Mouse (Mus musculus) intestine, embryonic 15.5 days (tissue): ENCODE measurements at regions not wholly inside any gene's neighbourhood (a gene's known extent, or its start where the extent isn't known, plus 50 kb on each side); places are given as distances from the start of the nearest gene placed in this dataset.

Experiments
- ATAC-seq: fragments of 200-750 bp; cut with Nextera tagmentation; 2 replicates; pipeline ENCODE4 v1.8.0; 2017; ENCODE audit warnings: moderate TSS enrichment, moderate library complexity
- H3K27ac ChIP-seq: fragments of 300-500 bp; sonication (generic); 2 replicates; pipeline ENCODE4 v1.5.1; 2015; ENCODE audit warnings: mild to moderate bottlenecking, inconsistent platforms
- H3K27me3 ChIP-seq: fragments of 300-500 bp; sonication (generic); replicated peaks from 2 replicates; pipeline ENCODE4 v1.6.1; 2015; ENCODE audit warnings: inconsistent platforms
- H3K36me3 ChIP-seq: fragments of 300-500 bp; sonication (generic); 2 replicates; pipeline ENCODE4 v1.6.1; 2015; ENCODE audit warnings: inconsistent platforms
- H3K4me1 ChIP-seq: fragments of 300-500 bp; sonication (generic); replicated peaks from 2 replicates; pipeline ENCODE4 v1.6.1; 2015; ENCODE audit warnings: inconsistent platforms
- H3K4me2 ChIP-seq: fragments of 300-500 bp; sonication (generic); replicated peaks from 2 replicates; pipeline ENCODE4 v1.6.1; 2015; ENCODE audit warnings: mild to moderate bottlenecking, inconsistent platforms
- H3K4me3 ChIP-seq: fragments of 300-500 bp; sonication (generic); replicated peaks from 2 replicates; pipeline ENCODE4 v1.5.1; 2015; ENCODE audit warnings: inconsistent platforms
- H3K9ac ChIP-seq: fragments of 300-500 bp; sonication (generic); 2 replicates; pipeline ENCODE4 v1.6.1; 2015; ENCODE audit warnings: inconsistent platforms
- H3K9me3 ChIP-seq: fragments of 300-500 bp; sonication (generic); 2 replicates; pipeline ENCODE4 v1.6.1; 2016; ENCODE audit warnings: inconsistent platforms
- WGBS: fragments of 180-500 bp; shearing (Covaris S2); methylation state at CpG from one replicate; pipeline ENCODE4 v1.1.7; 2015; 5-methylcytosine and 5-hydroxymethylcytosine counted together

DNA sequence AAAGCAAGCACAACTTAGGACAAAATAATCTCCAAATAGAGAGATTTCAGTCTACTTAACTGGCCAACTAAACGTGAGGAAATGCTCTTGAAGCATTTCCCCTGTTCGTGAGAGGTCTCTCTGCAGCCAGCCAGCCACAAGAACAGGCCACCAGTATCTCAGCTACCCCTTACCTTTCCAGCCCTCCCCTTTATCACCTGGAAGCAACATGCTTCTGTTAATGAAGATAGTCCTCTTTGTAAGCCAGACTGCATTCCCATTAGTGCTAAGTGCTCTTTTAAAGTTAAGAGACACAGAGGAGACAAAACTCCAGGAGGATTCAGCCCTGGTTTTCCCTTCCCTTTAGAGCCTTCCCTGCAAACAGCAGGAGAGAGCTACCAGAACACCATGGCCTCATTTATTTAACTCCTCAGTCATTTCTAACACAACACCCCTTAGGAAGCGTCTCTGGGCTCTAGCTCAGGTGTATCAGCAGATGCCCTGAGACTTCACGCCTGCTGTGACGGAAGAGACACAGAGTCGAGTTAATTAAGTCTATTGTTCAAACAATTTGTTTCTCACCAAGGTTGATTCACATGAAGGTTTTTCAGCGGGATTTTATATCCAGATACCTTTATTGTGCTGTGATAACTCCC is 157.8 kb upstream of the Nabp1 start:
- H3K9me3 ChIP-seq = no peaks in the 10 kb centered on the region
- H3K4me2 ChIP-seq = no peak overlapping the region
- H3K27me3 ChIP-seq = no peaks in the 10 kb centered on the region
- H3K27ac ChIP-seq = no peak overlapping the region
- WGBS = 46% methylated on average over 7 of the region's 7 CpGs
- ATAC-seq = no peak
- no peak overlapping the region for H3K4me3 ChIP-seq
- H3K36me3 ChIP-seq = no peaks in the 10 kb centered on the region
- no peak overlapping the region for H3K9ac ChIP-seq
- H3K4me1 ChIP-seq = no peaks in the 10 kb centered on the region

DNA sequence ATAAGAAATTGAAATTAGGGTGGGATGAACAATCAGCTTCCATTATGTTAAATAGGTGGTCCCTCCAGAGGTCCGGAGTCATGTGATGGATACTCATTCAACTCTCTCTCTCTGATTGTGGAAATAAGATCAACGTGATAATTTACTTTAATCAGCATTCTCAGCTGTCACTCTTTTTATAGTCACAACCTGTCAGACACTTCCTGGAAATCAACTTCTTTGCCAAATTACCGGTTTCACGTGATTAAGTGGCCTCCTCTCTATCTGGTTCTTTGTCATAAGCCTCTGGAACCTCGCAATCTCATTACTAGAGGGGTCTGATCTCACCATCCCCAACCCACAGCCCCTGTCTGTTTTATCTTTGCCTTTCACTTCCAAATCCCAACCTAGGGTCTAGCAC is 155.6 kb upstream of the Nabp1 start:
- H3K4me1 ChIP-seq = no peaks in the 10 kb centered on the region
- H3K9ac ChIP-seq = no peak overlapping the region
- no peak overlapping the region for H3K4me3 ChIP-seq
- H3K27me3 ChIP-seq = no peaks in the 10 kb centered on the region
- H3K4me2 ChIP-seq = no peak overlapping the region
- ATAC-seq = no peak
- H3K27ac ChIP-seq = no peak overlapping the region
- no peaks in the 10 kb centered on the region for H3K9me3 ChIP-seq
- 74% methylated on average over 5 of the region's 5 CpGs for WGBS
- no peaks in the 10 kb centered on the region for H3K36me3 ChIP-seq

DNA sequence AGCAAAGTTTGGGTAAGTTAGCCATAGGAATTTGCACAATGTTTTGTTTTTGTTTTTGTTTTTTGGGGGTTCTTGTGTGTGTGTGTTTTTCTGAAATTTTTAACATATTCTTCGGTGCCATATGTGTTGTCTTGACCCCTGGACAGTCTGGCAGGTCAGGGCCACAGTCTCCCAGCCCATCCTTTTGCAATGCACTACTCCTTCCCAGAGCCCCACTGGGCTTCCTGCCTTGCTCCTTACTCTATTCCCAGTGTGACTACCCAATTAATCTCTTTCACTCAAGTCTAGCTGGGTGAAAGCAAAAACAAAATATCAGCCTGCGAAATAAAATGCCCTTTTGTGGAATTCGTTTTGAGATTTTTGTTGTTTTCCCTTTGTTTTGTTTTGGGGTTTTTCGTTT is 154.6 kb upstream of the Nabp1 start:
- no peaks in the 10 kb centered on the region for H3K4me1 ChIP-seq
- ATAC-seq = no peak
- H3K36me3 ChIP-seq = no peaks in the 10 kb centered on the region
- H3K4me2 ChIP-seq = no peak overlapping the region
- 83% methylated on average over 4 of the region's 4 CpGs for WGBS
- no peak overlapping the region for H3K9ac ChIP-seq
- H3K4me3 ChIP-seq = no peak overlapping the region
- H3K27ac ChIP-seq = no peak overlapping the region
- no peaks in the 10 kb centered on the region for H3K9me3 ChIP-seq
- H3K27me3 ChIP-seq = no peaks in the 10 kb centered on the region

DNA sequence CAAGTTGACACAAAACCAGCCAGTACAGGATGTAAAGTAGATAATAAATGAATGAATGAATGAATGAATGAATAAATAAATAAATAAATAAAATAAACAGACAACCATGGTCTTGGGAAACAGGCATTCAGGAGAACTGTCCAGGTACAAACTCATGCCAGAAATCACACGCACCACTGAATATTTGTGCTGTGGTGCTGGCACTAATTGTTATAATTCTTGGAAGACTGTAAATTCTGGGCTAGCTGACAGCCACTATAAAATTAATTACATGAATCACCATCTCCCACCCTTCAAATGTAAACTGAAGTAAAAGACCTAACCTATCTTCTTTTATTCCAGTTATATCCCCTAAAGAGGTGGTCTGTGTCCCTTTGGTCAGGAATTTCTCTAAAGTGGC is 151.6 kb upstream of the Nabp1 start:
- no peaks in the 10 kb centered on the region for H3K36me3 ChIP-seq
- H3K27me3 ChIP-seq = no peaks in the 10 kb centered on the region
- no peak for ATAC-seq
- no peak overlapping the region for H3K4me2 ChIP-seq
- no peak overlapping the region for H3K4me3 ChIP-seq
- WGBS = 95% methylated on average over 1 of the region's 1 CpGs
- H3K9me3 ChIP-seq = no peaks in the 10 kb centered on the region
- no peak overlapping the region for H3K9ac ChIP-seq
- no peaks in the 10 kb centered on the region for H3K4me1 ChIP-seq
- no peak overlapping the region for H3K27ac ChIP-seq

DNA sequence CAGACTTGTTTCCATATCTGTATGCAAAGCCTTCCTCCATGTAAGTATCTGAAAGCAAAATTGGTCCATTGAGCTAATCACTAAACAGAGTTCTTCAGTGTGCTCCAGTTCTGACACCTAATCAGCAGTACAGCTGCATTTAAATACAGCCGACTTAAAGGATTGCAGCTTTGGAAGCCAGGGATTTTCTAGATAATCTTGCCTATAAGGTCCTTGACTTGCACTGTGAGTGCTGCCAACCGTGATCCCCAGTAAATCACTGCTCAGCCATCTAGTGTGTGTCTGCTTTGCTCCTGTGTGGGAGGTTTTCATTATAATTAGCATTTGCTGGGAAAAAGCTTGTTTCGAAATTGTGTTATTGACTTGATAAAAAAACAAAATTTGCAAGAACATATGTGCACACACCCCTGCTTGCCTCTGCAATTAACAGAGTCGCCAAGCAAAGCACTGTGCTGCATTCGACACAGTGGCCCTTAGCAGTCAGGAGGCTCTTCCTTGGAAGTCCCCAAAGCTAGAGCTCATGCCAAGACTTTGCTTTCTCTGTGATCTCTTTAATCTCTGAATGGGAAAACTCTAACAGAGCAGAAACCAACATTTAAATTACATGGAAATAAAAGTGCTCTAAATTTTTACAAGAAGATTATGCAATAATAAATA is 150.0 kb upstream of the Nabp1 start:
- Histone ChIP-seq H3K27me3 (no peaks in the 10 kb centered on the region), H3K36me3 (no peaks in the 10 kb centered on the region), H3K9ac (no peak overlapping the region), H3K9me3 (no peaks in the 10 kb centered on the region), H3K27ac (no peak overlapping the region), H3K4me1 (no peaks in the 10 kb centered on the region), H3K4me2 (no peak overlapping the region), H3K4me3 (no peak overlapping the region)
- WGBS = 80% methylated on average over 5 of the region's 5 CpGs
- no peak for ATAC-seq

DNA sequence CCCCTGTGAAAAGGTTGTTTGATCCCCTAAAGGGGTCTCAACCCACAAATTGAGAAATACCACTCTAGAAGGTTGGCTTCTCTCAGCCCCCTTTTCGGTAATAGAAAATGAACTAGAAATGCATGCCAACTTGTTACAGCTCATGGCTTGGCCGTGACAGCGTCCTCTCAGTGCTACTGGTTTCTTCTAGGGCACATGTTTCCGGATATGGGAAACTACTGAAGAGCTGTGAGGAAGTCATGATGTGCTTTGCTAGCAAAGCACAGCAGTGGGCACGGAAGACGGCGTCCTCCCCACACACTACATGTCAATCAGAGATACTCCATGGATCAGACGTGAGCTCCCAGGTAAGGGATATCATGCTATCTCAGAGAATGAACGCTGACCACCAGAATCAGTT is 148.1 kb upstream of the Nabp1 start:
- Histone ChIP-seq H3K4me3 (no peak overlapping the region), H3K36me3 (no peaks in the 10 kb centered on the region), H3K27me3 (no peaks in the 10 kb centered on the region), H3K4me2 (no peak overlapping the region), H3K27ac (no peak overlapping the region), H3K9me3 (no peaks in the 10 kb centered on the region), H3K9ac (no peak overlapping the region), H3K4me1 (no peaks in the 10 kb centered on the region)
- 87% methylated on average over 9 of the region's 9 CpGs for WGBS
- ATAC-seq = no peak

DNA sequence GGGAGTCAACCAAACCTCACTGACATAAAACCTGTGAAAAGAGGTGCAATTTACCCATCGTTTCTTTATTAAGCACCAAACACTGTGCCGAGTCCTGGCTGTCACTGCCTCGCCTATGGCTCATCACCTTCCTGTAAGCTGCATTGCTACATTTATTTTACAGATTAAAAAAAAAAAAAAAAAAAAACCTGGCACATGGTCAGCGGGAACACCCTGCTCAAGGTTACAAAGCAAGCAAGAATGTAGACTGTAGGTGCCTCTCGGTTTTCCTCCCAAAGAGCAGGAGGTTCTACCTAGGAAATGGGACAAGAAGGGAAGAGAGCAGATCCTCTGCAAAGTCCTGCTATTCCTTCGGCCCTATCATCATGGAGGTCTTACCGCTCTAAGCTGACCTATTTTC is 146.9 kb upstream of the Nabp1 start:
- Histone ChIP-seq H3K9ac (no peak overlapping the region), H3K9me3 (no peaks in the 10 kb centered on the region), H3K4me1 (no peaks in the 10 kb centered on the region), H3K4me2 (no peak overlapping the region), H3K4me3 (no peak overlapping the region), H3K36me3 (no peaks in the 10 kb centered on the region), H3K27me3 (no peaks in the 10 kb centered on the region), H3K27ac (no peak overlapping the region)
- ATAC-seq = no peak
- 92% methylated on average over 7 of the region's 7 CpGs for WGBS

DNA sequence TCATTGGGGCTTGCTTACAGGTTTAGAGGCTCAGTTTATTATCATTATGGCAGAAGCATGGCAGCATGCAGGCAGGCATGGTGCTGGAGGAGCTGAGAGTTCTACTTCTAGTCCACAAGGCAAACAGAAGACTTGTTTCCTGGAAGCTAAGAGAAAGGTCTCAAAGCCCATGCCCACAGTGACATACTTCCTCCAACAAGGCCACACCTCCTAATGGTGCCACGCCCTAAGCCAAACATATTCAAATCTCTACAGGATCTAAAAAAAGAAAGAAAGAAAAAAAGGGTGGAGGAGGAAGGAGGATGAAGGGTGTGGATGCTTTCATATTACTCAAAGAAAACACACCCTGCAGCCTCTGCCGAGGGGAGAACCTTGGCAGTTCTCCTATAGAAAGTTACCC is 146.3 kb upstream of the Nabp1 start:
- Histone ChIP-seq H3K4me1 (no peaks in the 10 kb centered on the region), H3K27me3 (no peaks in the 10 kb centered on the region), H3K9ac (no peak overlapping the region), H3K9me3 (no peaks in the 10 kb centered on the region), H3K4me2 (no peak overlapping the region), H3K27ac (no peak overlapping the region), H3K36me3 (no peaks in the 10 kb centered on the region), H3K4me3 (no peak overlapping the region)
- 0 out of 2 replicates have a peak, but pooled peaks have one; percentile 17 for ATAC-seq
- WGBS = 84% methylated on average over 2 of the region's 2 CpGs

DNA sequence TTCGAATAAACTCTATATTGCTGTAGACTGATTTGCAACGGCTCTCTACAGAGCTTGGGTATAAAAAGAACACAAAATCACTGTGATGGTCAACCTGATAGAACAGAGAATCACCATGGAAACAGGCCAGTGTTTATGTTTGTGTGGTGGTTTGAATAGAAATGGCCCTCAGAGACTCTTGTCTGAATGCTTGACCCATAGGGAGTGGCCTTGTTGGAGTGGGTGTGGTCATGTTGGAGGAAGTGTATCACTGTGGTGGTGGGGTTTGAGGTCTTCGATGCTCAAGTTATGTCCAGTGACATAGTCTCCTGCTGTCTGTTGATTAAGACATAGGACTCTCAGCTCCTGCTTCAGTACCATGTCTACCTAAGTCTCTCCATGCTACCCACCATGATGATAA is 144.8 kb upstream of the Nabp1 start:
- Histone ChIP-seq H3K4me2 (no peak overlapping the region), H3K4me1 (no peaks in the 10 kb centered on the region), H3K27ac (no peak overlapping the region), H3K27me3 (no peaks in the 10 kb centered on the region), H3K4me3 (no peak overlapping the region), H3K36me3 (no peaks in the 10 kb centered on the region), H3K9me3 (no peaks in the 10 kb centered on the region), H3K9ac (no peak overlapping the region)
- no peak for ATAC-seq
- WGBS = 92% methylated on average over 3 of the region's 3 CpGs

DNA sequence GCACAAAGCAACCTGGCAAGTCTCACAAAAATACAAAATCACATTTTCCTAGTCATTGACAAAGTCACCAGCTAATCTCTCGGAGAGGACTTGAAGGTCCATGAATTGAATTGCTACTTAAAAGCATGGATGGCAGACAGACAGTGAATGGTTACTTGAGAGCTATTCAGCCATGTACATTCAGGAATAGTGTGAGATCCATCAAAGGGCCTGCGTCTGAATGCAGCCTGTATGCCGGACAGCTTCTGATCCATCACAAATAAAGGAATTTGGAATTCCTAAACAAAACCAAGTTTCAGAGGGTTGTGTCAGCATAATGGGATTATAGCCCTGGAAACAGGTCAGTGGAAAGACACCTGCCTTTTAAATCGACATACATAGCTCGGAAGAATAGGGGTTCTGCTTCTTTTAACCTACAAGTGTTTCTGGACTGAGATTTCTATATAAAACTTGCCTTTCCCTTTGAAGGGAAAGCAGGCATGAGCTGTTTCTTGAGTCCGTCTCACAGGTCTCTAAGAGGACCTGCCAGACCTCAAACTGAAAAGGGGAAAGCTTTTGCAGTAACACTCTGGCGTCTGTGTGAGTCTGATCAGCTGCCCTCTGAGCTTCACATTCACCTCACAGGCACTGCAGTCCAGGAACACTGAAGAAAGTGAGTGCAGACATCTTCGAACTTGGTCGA is 144.1 kb upstream of the Nabp1 start:
- no peak overlapping the region for H3K9ac ChIP-seq
- H3K27ac ChIP-seq = no peak overlapping the region
- no peaks in the 10 kb centered on the region for H3K27me3 ChIP-seq
- no peaks in the 10 kb centered on the region for H3K36me3 ChIP-seq
- H3K4me3 ChIP-seq = no peak overlapping the region
- H3K9me3 ChIP-seq = no peaks in the 10 kb centered on the region
- H3K4me2 ChIP-seq = no peak overlapping the region
- no peaks in the 10 kb centered on the region for H3K4me1 ChIP-seq
- no peak for ATAC-seq
- 64% methylated on average over 9 of the region's 9 CpGs for WGBS

DNA sequence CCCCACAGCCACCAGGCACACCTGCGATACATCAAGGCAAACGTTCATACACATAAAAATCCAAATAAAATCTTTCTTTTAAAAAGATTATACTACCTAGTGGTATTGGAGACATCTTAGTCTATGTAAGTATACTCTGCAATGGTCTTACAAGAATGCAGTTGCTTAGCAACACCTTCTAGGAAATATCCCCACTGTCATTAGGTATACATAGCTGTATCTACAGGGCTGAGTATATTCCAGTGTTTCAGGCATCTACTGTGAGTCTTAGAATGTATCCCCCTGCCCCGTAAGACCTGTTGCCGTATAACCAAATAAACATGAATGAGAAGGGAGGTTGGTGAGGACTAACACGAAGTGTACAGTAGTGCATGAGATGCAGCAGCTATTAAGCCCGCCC is 142.8 kb upstream of the Nabp1 start:
- no peak overlapping the region for H3K4me2 ChIP-seq
- H3K9me3 ChIP-seq = no peaks in the 10 kb centered on the region
- H3K36me3 ChIP-seq = no peaks in the 10 kb centered on the region
- no peaks in the 10 kb centered on the region for H3K27me3 ChIP-seq
- no peak overlapping the region for H3K27ac ChIP-seq
- no peak for ATAC-seq
- no peaks in the 10 kb centered on the region for H3K4me1 ChIP-seq
- 77% methylated on average over 6 of the region's 6 CpGs for WGBS
- H3K9ac ChIP-seq = no peak overlapping the region
- H3K4me3 ChIP-seq = no peak overlapping the region

DNA sequence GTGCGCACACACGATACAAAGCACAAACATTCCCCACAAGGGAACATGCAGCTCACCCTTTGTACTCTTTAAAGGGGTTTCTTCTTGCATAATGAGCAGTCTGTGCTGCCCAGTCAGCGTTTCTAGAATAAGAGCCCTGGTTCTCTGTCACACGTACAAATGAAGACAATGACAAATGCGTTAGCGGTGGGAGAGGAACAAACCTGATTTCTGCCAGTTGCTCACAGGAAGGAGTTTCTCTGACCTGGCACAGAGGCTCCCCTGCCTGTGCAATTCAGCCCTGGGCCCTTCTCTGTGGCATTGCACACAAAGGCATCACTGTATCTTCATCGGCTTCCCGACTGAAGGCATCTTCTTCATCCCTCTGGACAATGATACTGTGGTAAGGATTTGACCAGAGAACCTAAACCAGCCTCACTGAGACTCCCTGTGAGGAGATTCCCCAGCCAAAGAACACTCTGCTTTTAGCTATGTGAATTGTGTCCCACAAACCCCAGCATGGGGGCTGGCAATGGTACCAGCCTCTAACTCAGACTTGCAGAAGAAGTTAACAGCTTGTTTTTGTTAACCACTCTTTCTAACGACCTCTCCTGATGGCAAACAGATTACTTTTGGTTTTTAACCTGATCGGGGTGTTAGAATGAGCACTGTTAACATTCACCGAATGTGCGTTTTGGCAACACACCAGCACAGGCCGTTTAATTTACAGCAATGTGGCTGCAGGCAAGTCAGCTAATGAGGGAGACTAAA is 139.5 kb upstream of the Nabp1 start:
- H3K9ac ChIP-seq = no peak overlapping the region
- no peaks in the 10 kb centered on the region for H3K27me3 ChIP-seq
- WGBS = 54% methylated on average over 13 of the region's 13 CpGs
- no peak overlapping the region for H3K27ac ChIP-seq
- no peak overlapping the region for H3K4me2 ChIP-seq
- H3K36me3 ChIP-seq = no peaks in the 10 kb centered on the region
- ATAC-seq = no peak
- no peak overlapping the region for H3K4me3 ChIP-seq
- no peaks in the 10 kb centered on the region for H3K9me3 ChIP-seq
- H3K4me1 ChIP-seq = no peaks in the 10 kb centered on the region
